ENCODE assay signal across 8 mouse cellular contexts in genomic region chr6:116004069-116004468, GRCm38 (mm10). TPM values are rescaled to one million over a fixed set of nuclear protein-coding genes. Genes with fewer than 3 reads are reported as not detected.
DNase-seq lines count a peak whose midpoint lies in the region; ATAC-seq and TF ChIP-seq lines count a peak whose summit lies in the region.
"Had no signal": no experiment of that assay in that cellular context is flagged by ENCODE, and none has a peak within 500 bp of the region (broad histone marks: within the 10 kb centered on the region; RNA-seq: fewer than 3 reads in every experiment).

No protein-coding gene starts in this region.

- H3K4me3 ChIP-seq in thymus, adult 2 months (ENCODE audit: control insufficient read depth, insufficient read depth, low read length): no peak overlapping the region
- H3K4me3 ChIP-seq in heart, embryonic 12.5 days: no peak overlapping the region
- no peak overlapping the region for H3K4me3 ChIP-seq in limb, embryonic 12.5 days (replicated peaks)
- H3K4me3 ChIP-seq: midbrain, embryonic 15.5 days had no signal

- H3K36me3 ChIP-seq in thymus, adult 2 months (ENCODE audit: control insufficient read depth, insufficient read depth, low read length): no peaks in the 10 kb centered on the region
- no peaks in the 10 kb centered on the region for H3K36me3 ChIP-seq in heart, embryonic 12.5 days
- no peaks in the 10 kb centered on the region for H3K36me3 ChIP-seq in limb, embryonic 12.5 days
- H3K36me3 ChIP-seq: midbrain, embryonic 15.5 days had no signal

- WGBS in thymus, adult 2 months: 69% methylated on average over 7 of the region's 7 CpGs
- 12% methylated on average over 7 of the region's 7 CpGs for WGBS in heart, embryonic 12.5 days
- WGBS in limb, embryonic 12.5 days: 25% methylated on average over 7 of the region's 7 CpGs

- peak overlapping the region; percentile 21; the same call in 1 of the 2 replicates for H3K4me2 ChIP-seq in heart, embryonic 12.5 days
- no peak overlapping the region for H3K4me2 ChIP-seq in limb, embryonic 12.5 days
- H3K4me2 ChIP-seq: midbrain, embryonic 15.5 days had no signal

- no peak for TF ChIP-seq CTCF in thymus, adult 2 months (IDR thresholded peaks at IDR 0.05; ENCODE audit: borderline replicate concordance, control insufficient read depth, extremely low read depth, insufficient read depth, low read length, poor library complexity)

- H3K27ac ChIP-seq in thymus, adult 2 months (ENCODE audit: control insufficient read depth, insufficient read depth, low read length): no peak overlapping the region
- H3K27ac ChIP-seq in heart, embryonic 12.5 days (ENCODE audit: poor library complexity, severe bottlenecking): peak overlapping the region; percentile 89
- peak overlapping the region; percentile 53 for H3K27ac ChIP-seq in limb, embryonic 12.5 days
- H3K27ac ChIP-seq: midbrain, embryonic 15.5 days had no signal

- H3K9me3 ChIP-seq in heart, embryonic 12.5 days (replicated peaks): no peaks in the 10 kb centered on the region
- no peaks in the 10 kb centered on the region for H3K9me3 ChIP-seq in limb, embryonic 12.5 days
- H3K9me3 ChIP-seq: midbrain, embryonic 15.5 days had no signal

- H3K9ac ChIP-seq in heart, embryonic 12.5 days: peak overlapping the region; percentile 50; the same call in 1 of the 2 replicates
- H3K9ac ChIP-seq in limb, embryonic 12.5 days (replicated peaks): no peak overlapping the region
- H3K9ac ChIP-seq: midbrain, embryonic 15.5 days had no signal

- ATAC-seq in heart, embryonic 12.5 days (ENCODE audit: insufficient number of reproducible peaks, low FRiP score): no peak
- ATAC-seq in limb, embryonic 12.5 days (ENCODE audit: insufficient number of reproducible peaks, insufficient read depth, low FRiP score, low TSS enrichment, low read depth): no peak
- ATAC-seq: midbrain, embryonic 15.5 days had no signal

- peak; percentile 10 for DNase-seq in thymus, postnatal 0 days (ENCODE audit: low spot score)
- no peak for DNase-seq in thymus, adult 2 months
- no peak for DNase-seq in c-Kit-positive CD71-positive TER-119-positive erythroid progenitor cells, embryonic 14.5 days (ENCODE audit: low spot score)
- DNase-seq in Muller cell, postnatal 12 days (ENCODE audit: inconsistent ontology term): no peak
- DNase-seq in urinary bladder, postnatal 4 days (ENCODE audit: low spot score in 2 of 2): no peak

- H3K4me1 ChIP-seq in thymus, adult 2 months (replicated peaks; ENCODE audit: control insufficient read depth, insufficient read depth, low read length): peaks cover 10% of the 10 kb centered on the region
- H3K4me1 ChIP-seq in heart, embryonic 12.5 days (replicated peaks): peaks cover 64% of the 10 kb centered on the region
- peaks cover 28% of the 10 kb centered on the region for H3K4me1 ChIP-seq in limb, embryonic 12.5 days (replicated peaks)
- H3K4me1 ChIP-seq: midbrain, embryonic 15.5 days had no signal

- no peak for TF ChIP-seq POLR2A in thymus, adult 2 months (IDR thresholded peaks at IDR 0.05; ENCODE audit: control insufficient read depth, extremely low read depth, insufficient read depth, low read length, poor library complexity)

- no peaks in the 10 kb centered on the region for H3K27me3 ChIP-seq in thymus, adult 2 months (ENCODE audit: control insufficient read depth, insufficient read depth, low read length)
- H3K27me3 ChIP-seq in heart, embryonic 12.5 days (replicated peaks): no peaks in the 10 kb centered on the region
- peaks cover 5% of the 10 kb centered on the region; the same call in 1 of the 2 replicates for H3K27me3 ChIP-seq in limb, embryonic 12.5 days
- H3K27me3 ChIP-seq: midbrain, embryonic 15.5 days had no signal

RNA-seq across cellular contexts. Expression of gene Plxnd1, which starts 9.3 kb away (rescaled TPM):
- 45.4 and 47.4 TPM in 2 replicates for polyA plus RNA-seq in thymus, postnatal 0 days (2015; fragmentation: Nextera tagmentation; extraction: Ambion mirVana)
- polyA plus RNA-seq in thymus, adult 2 months (2012; rRNA removed): 466 and 519 TPM in 2 replicates
- polyA plus RNA-seq in heart, embryonic 12.5 days (2016; fragmentation: Nextera tagmentation; extraction: Ambion mirVana): 60.8 and 80.5 TPM in 2 replicates
- 25.2 and 27.5 TPM in 2 replicates for polyA plus RNA-seq in limb, embryonic 12.5 days (2016; fragmentation: Nextera tagmentation; extraction: Ambion mirVana)

RNA-seq across cellular contexts. Expression of gene H1foo, which starts 59.3 kb away (rescaled TPM):
- 0.23 and 0.28 TPM in 2 replicates for polyA plus RNA-seq in thymus, postnatal 0 days (2015; fragmentation: Nextera tagmentation; extraction: Ambion mirVana)
- polyA plus RNA-seq in thymus, adult 2 months (2012; rRNA removed): 0.71 and 0.81 TPM in 2 replicates
- polyA plus RNA-seq in heart, embryonic 12.5 days (2016; fragmentation: Nextera tagmentation; extraction: Ambion mirVana): not detected in 2 replicates
- polyA plus RNA-seq in limb, embryonic 12.5 days (2016; fragmentation: Nextera tagmentation; extraction: Ambion mirVana): not detected in 2 replicates
- polyA plus RNA-seq: midbrain, embryonic 15.5 days had no signal
